Mouse (Mus musculus): ENCODE data around the gene Chrnd. TPM values are rescaled to one million over a fixed set of nuclear protein-coding genes. Genes with fewer than 3 reads are reported as not detected.

Chrnd gene
- polyA plus RNA-seq, 1 experiment from 2014 or later = 0.17 TPM

GRCm38 (mm10) chr1:87187037-87187355, 3.4 kb upstream of the Chrnd start:
- ATAC-seq (replicated peaks; ENCODE audit: low FRiP score, low read depth) = peak; percentile 19; the same call in 1 of the 2 replicates
- peak; percentile 90 for TF ChIP-seq CTCF (IDR thresholded peaks at IDR 0.05; ENCODE audit: low read depth)
- H3K27ac ChIP-seq = no peak overlapping the region

GRCm38 (mm10) chr1:87197296-87197695, 6.9 kb downstream of the Chrnd start:
- no peak for ATAC-seq (replicated peaks; ENCODE audit: low FRiP score, low read depth)
- H3K27me3 ChIP-seq (ENCODE audit: insufficient read depth, low read length) = no peaks in the 10 kb centered on the region
- H3K27ac ChIP-seq = no peak overlapping the region
- H3K4me1 ChIP-seq (replicated peaks; ENCODE audit: insufficient read depth, low read length) = no peaks in the 10 kb centered on the region
- no peaks in the 10 kb centered on the region for H3K9me3 ChIP-seq (replicated peaks; ENCODE audit: low read length)
- H3K36me3 ChIP-seq (ENCODE audit: insufficient read depth, low read length) = no peaks in the 10 kb centered on the region
- DNase-seq (ENCODE audit: low spot score) = no peak
- no peak overlapping the region for H3K9ac ChIP-seq (ENCODE audit: low read depth, low read length)
- H3K4me2 ChIP-seq (ENCODE audit: low read length) = no peak overlapping the region
- H3K4me3 ChIP-seq (replicated peaks; ENCODE audit: low read depth, low read length) = no peak overlapping the region
- 68% methylated on average over 9 of the region's 9 CpGs for WGBS
- TF ChIP-seq CTCF (IDR thresholded peaks at IDR 0.05; ENCODE audit: low read depth) = no peak

More at GRCm38 (mm10) chr1:87187037-87187355, 3.4 kb upstream of the Chrnd start:
- peak overlapping the region; percentile 36 for H3K9ac ChIP-seq (ENCODE audit: low read depth, low read length)
- peaks cover 30% of the 10 kb centered on the region for H3K27me3 ChIP-seq (ENCODE audit: insufficient read depth, low read length)
- H3K4me2 ChIP-seq (ENCODE audit: low read length) = peak overlapping the region; percentile 91
- H3K4me1 ChIP-seq (replicated peaks; ENCODE audit: insufficient read depth, low read length) = no peaks in the 10 kb centered on the region
- peak; percentile 91 for DNase-seq (ENCODE audit: low spot score)
- no peaks in the 10 kb centered on the region for H3K36me3 ChIP-seq (ENCODE audit: insufficient read depth, low read length)
- H3K9me3 ChIP-seq (replicated peaks; ENCODE audit: low read length) = no peaks in the 10 kb centered on the region
- WGBS = 0% methylated on average over 15 of the region's 15 CpGs
- H3K4me3 ChIP-seq (replicated peaks; ENCODE audit: low read depth, low read length) = peak overlapping the region; percentile 39

GRCm38 (mm10) chr1:87198119-87199065, 8.0 kb downstream of the Chrnd start:
- no peak for ATAC-seq (replicated peaks; ENCODE audit: low FRiP score, low read depth)

GRCm38 (mm10) chr1:87200811-87201210, 10.4 kb downstream of the Chrnd start:
- H3K4me2 ChIP-seq (ENCODE audit: low read length) = no peak overlapping the region
- no peak overlapping the region for H3K9ac ChIP-seq (ENCODE audit: low read depth, low read length)
- no peak overlapping the region for H3K4me3 ChIP-seq (replicated peaks; ENCODE audit: low read depth, low read length)
- DNase-seq (ENCODE audit: low spot score) = no peak
- H3K27me3 ChIP-seq (ENCODE audit: insufficient read depth, low read length) = no peaks in the 10 kb centered on the region
- H3K4me1 ChIP-seq (replicated peaks; ENCODE audit: insufficient read depth, low read length) = no peaks in the 10 kb centered on the region
- no peaks in the 10 kb centered on the region for H3K36me3 ChIP-seq (ENCODE audit: insufficient read depth, low read length)
- no peak for TF ChIP-seq CTCF (IDR thresholded peaks at IDR 0.05; ENCODE audit: low read depth)
- WGBS = 54% methylated on average over 2 of the region's 2 CpGs
- H3K27ac ChIP-seq = no peak overlapping the region
- H3K9me3 ChIP-seq (replicated peaks; ENCODE audit: low read length) = no peaks in the 10 kb centered on the region
- no peak for ATAC-seq (replicated peaks; ENCODE audit: low FRiP score, low read depth)

More at GRCm38 (mm10) chr1:87198119-87199065, 8.0 kb downstream of the Chrnd start:
- Histone ChIP-seq H3K9ac (ENCODE audit: low read depth, low read length) (no peak overlapping the region), H3K27ac (no peak overlapping the region), H3K4me1 (replicated peaks; ENCODE audit: insufficient read depth, low read length) (no peaks in the 10 kb centered on the region), H3K4me2 (ENCODE audit: low read length) (no peak overlapping the region), H3K9me3 (replicated peaks; ENCODE audit: low read length) (no peaks in the 10 kb centered on the region), H3K4me3 (replicated peaks; ENCODE audit: low read depth, low read length) (no peak overlapping the region), H3K27me3 (ENCODE audit: insufficient read depth, low read length) (no peaks in the 10 kb centered on the region), H3K36me3 (ENCODE audit: insufficient read depth, low read length) (no peaks in the 10 kb centered on the region)
- WGBS = 51% methylated on average over 12 of the region's 12 CpGs
- no peak for TF ChIP-seq CTCF (IDR thresholded peaks at IDR 0.05; ENCODE audit: low read depth)
- no peak for DNase-seq (ENCODE audit: low spot score)

GRCm38 (mm10) chr1:87201848-87202247, 11.4 kb downstream of the Chrnd start:
- WGBS = 61% methylated on average over 1 of the region's 1 CpGs
- Histone ChIP-seq H3K36me3 (ENCODE audit: insufficient read depth, low read length) (no peaks in the 10 kb centered on the region), H3K9ac (ENCODE audit: low read depth, low read length) (no peak overlapping the region), H3K4me3 (replicated peaks; ENCODE audit: low read depth, low read length) (no peak overlapping the region), H3K9me3 (replicated peaks; ENCODE audit: low read length) (no peaks in the 10 kb centered on the region), H3K4me2 (ENCODE audit: low read length) (no peak overlapping the region), H3K4me1 (replicated peaks; ENCODE audit: insufficient read depth, low read length) (no peaks in the 10 kb centered on the region), H3K27me3 (ENCODE audit: insufficient read depth, low read length) (no peaks in the 10 kb centered on the region), H3K27ac (no peak overlapping the region)
- no peak for DNase-seq (ENCODE audit: low spot score)
- no peak for TF ChIP-seq CTCF (IDR thresholded peaks at IDR 0.05; ENCODE audit: low read depth)
- no peak for ATAC-seq (replicated peaks; ENCODE audit: low FRiP score, low read depth)

- no peak for TF ChIP-seq CTCF (IDR thresholded peaks at IDR 0.05; ENCODE audit: low read depth)
- Histone ChIP-seq H3K4me2 (ENCODE audit: low read length) (no peak overlapping the region), H3K4me3 (replicated peaks; ENCODE audit: low read depth, low read length) (no peak overlapping the region), H3K4me1 (replicated peaks; ENCODE audit: insufficient read depth, low read length) (no peaks in the 10 kb centered on the region), H3K27me3 (ENCODE audit: insufficient read depth, low read length) (peaks cover 6% of the 10 kb centered on the region; the same call in 1 of the 2 replicates), H3K9ac (ENCODE audit: low read depth, low read length) (no peak overlapping the region), H3K36me3 (ENCODE audit: insufficient read depth, low read length) (no peaks in the 10 kb centered on the region), H3K27ac (no peak overlapping the region), H3K9me3 (replicated peaks; ENCODE audit: low read length) (no peaks in the 10 kb centered on the region)
- DNase-seq (ENCODE audit: low spot score) (no peak), ATAC-seq (replicated peaks; ENCODE audit: low FRiP score, low read depth) (no peak)
- 78% methylated on average over 5 of the region's 5 CpGs for WGBS
Observed at GRCm38 (mm10) chr1:87203779-87204178, 13.4 kb downstream of the Chrnd start.

Measured in kidney, postnatal 0 days (tissue).